ENCODE assay signal across 27 mouse cellular contexts in the genomic region with DNA sequence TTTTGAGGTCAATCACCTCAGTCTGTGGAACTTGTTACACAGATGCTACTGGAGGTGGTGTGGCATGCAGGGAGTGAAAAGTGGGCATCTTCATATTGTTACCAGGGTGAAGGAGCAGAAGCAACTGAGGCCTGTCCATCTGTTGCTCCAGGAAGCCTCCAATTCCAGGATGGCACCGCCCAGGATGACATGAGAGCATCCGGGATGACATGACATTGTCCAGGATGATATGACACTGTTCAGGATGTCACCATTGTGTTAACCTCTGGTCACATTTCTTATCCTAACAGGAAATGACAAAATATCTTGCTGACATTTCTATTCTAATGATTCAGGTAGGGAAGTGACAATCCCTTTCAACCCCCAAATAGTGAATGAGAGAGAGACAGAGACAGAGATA. TPM values are rescaled to one million over a fixed set of nuclear protein-coding genes. Genes with fewer than 3 reads are reported as not detected.
DNase-seq lines count a peak whose midpoint lies in the region; ATAC-seq and TF ChIP-seq lines count a peak whose summit lies in the region.
"Had no signal": no experiment of that assay in that cellular context is flagged by ENCODE, and none has a peak within 500 bp of the region (broad histone marks: within the 10 kb centered on the region; RNA-seq: fewer than 3 reads in every experiment).

No protein-coding gene starts in this region.

- peak; percentile 35 for DNase-seq in midbrain, embryonic 11.5 days (ENCODE audit: low spot score, missing footprints)
- no peak for DNase-seq in midbrain, postnatal 0 days (ENCODE audit: low spot score)
- peak; percentile 26 for DNase-seq in lung, postnatal 25 days (ENCODE audit: low spot score)
- DNase-seq in left cerebral cortex, postnatal 4 days: no peak
- DNase-seq in cerebellum, postnatal 14 days: no peak
- DNase-seq: adrenal gland, adult 8-10 months; cerebellum, adult 8-10 months; cerebellum, postnatal 36 days; gastrocnemius, postnatal 10 days; heart, postnatal 14 days; layer of hippocampus, adult 9-11 months; liver had no signal

- no peak overlapping the region for H3K4me2 ChIP-seq in kidney, embryonic 16.5 days (replicated peaks; ENCODE audit: low read depth, low read length)
- H3K4me2 ChIP-seq in kidney, embryonic 14.5 days (replicated peaks; ENCODE audit: low read depth, low read length): no peak overlapping the region
- H3K4me2 ChIP-seq in midbrain, embryonic 11.5 days: no peak overlapping the region
- no peak overlapping the region for H3K4me2 ChIP-seq in midbrain, postnatal 0 days (ENCODE audit: low read depth, low read length, poor library complexity, severe bottlenecking)
- H3K4me2 ChIP-seq: forebrain, embryonic 13.5 days; heart, embryonic 13.5 days; hindbrain, embryonic 12.5 days; intestine, embryonic 15.5 days; liver, embryonic 15.5 days; midbrain, embryonic 13.5 days had no signal

- no peak for TF ChIP-seq CTCF in midbrain, postnatal 0 days (IDR thresholded peaks at IDR 0.05)

- 91% methylated on average over 2 of the region's 2 CpGs for WGBS in kidney, embryonic 16.5 days
- 73% methylated on average over 2 of the region's 2 CpGs for WGBS in kidney, embryonic 14.5 days
- WGBS in midbrain, embryonic 11.5 days: 93% methylated on average over 2 of the region's 2 CpGs
- WGBS in midbrain, postnatal 0 days: 91% methylated on average over 2 of the region's 2 CpGs

- H3K9me3 ChIP-seq in kidney, embryonic 16.5 days (ENCODE audit: low read length): no peaks in the 10 kb centered on the region
- H3K9me3 ChIP-seq in kidney, embryonic 14.5 days (ENCODE audit: control insufficient read depth, low read length): no peaks in the 10 kb centered on the region
- no peaks in the 10 kb centered on the region for H3K9me3 ChIP-seq in midbrain, embryonic 11.5 days (ENCODE audit: control insufficient read depth, low read length)
- no peaks in the 10 kb centered on the region for H3K9me3 ChIP-seq in midbrain, postnatal 0 days (ENCODE audit: low read length)
- H3K9me3 ChIP-seq: forebrain, embryonic 13.5 days; heart, embryonic 13.5 days; hindbrain, embryonic 12.5 days; intestine, embryonic 15.5 days; liver, embryonic 15.5 days; megakaryocyte, embryonic 14.5 days; midbrain, embryonic 13.5 days had no signal

- intact Hi-C loops in left cerebral cortex, postnatal 4 days (cut with DNase I): no loop called here

- no peaks in the 10 kb centered on the region for H3K36me3 ChIP-seq in kidney, embryonic 16.5 days (ENCODE audit: insufficient read depth, low read length)
- no peaks in the 10 kb centered on the region for H3K36me3 ChIP-seq in kidney, embryonic 14.5 days (ENCODE audit: control insufficient read depth, insufficient read depth, low read length)
- no peaks in the 10 kb centered on the region for H3K36me3 ChIP-seq in midbrain, embryonic 11.5 days (ENCODE audit: control insufficient read depth, insufficient read depth, low read length)
- H3K36me3 ChIP-seq in midbrain, postnatal 0 days (ENCODE audit: insufficient read depth, low read length): no peaks in the 10 kb centered on the region
- H3K36me3 ChIP-seq: heart, embryonic 13.5 days; hindbrain, embryonic 12.5 days; intestine, embryonic 15.5 days; liver, embryonic 15.5 days; midbrain, embryonic 13.5 days had no signal

- H3K27ac ChIP-seq in kidney, embryonic 16.5 days (ENCODE audit: low read length): peak overlapping the region; percentile 53; the same call in 1 of the 2 replicates
- no peak overlapping the region for H3K27ac ChIP-seq in kidney, embryonic 14.5 days (ENCODE audit: low read depth, low read length)
- H3K27ac ChIP-seq in midbrain, embryonic 11.5 days (ENCODE audit: low read depth, low read length): no peak overlapping the region
- H3K27ac ChIP-seq in midbrain, postnatal 0 days (ENCODE audit: low read depth, low read length): no peak overlapping the region
- H3K27ac ChIP-seq: forebrain, embryonic 13.5 days; heart, embryonic 13.5 days; hindbrain, embryonic 12.5 days; hindbrain, postnatal 0 days; intestine, embryonic 15.5 days; liver, embryonic 15.5 days; midbrain, embryonic 13.5 days had no signal

- no peaks in the 10 kb centered on the region for H3K4me1 ChIP-seq in kidney, embryonic 16.5 days (ENCODE audit: insufficient read depth, low read length)
- H3K4me1 ChIP-seq in kidney, embryonic 14.5 days (ENCODE audit: control insufficient read depth, insufficient read depth, low read length): no peaks in the 10 kb centered on the region
- no peaks in the 10 kb centered on the region for H3K4me1 ChIP-seq in midbrain, embryonic 11.5 days (ENCODE audit: control insufficient read depth, insufficient read depth, low read length)
- no peaks in the 10 kb centered on the region for H3K4me1 ChIP-seq in midbrain, postnatal 0 days (ENCODE audit: insufficient read depth, low read length)
- H3K4me1 ChIP-seq: forebrain, embryonic 13.5 days; hindbrain, embryonic 12.5 days; intestine, embryonic 15.5 days; liver, embryonic 15.5 days had no signal

- H3K4me3 ChIP-seq in kidney, embryonic 16.5 days (ENCODE audit: low read length): no peak overlapping the region
- no peak overlapping the region for H3K4me3 ChIP-seq in kidney, embryonic 14.5 days (ENCODE audit: low read length)
- H3K4me3 ChIP-seq in midbrain, embryonic 11.5 days (ENCODE audit: low read depth, low read length): no peak overlapping the region
- H3K4me3 ChIP-seq in midbrain, postnatal 0 days (ENCODE audit: low read depth, low read length): no peak overlapping the region
- H3K4me3 ChIP-seq: forebrain, embryonic 13.5 days; heart, embryonic 13.5 days; hindbrain, embryonic 12.5 days; intestine, embryonic 15.5 days; liver, embryonic 15.5 days; midbrain, embryonic 13.5 days had no signal

- H3K9ac ChIP-seq in kidney, embryonic 16.5 days (replicated peaks; ENCODE audit: low read length): no peak overlapping the region
- H3K9ac ChIP-seq in kidney, embryonic 14.5 days (ENCODE audit: low read depth, low read length): no peak overlapping the region
- H3K9ac ChIP-seq in midbrain, embryonic 11.5 days (ENCODE audit: low read length): no peak overlapping the region
- no peak overlapping the region for H3K9ac ChIP-seq in midbrain, postnatal 0 days (replicated peaks; ENCODE audit: low read length, poor library complexity, severe bottlenecking)
- H3K9ac ChIP-seq: forebrain, embryonic 13.5 days; heart, embryonic 13.5 days; hindbrain, embryonic 12.5 days; intestine, embryonic 15.5 days; liver, embryonic 15.5 days; midbrain, embryonic 13.5 days had no signal

- no peaks in the 10 kb centered on the region for H3K27me3 ChIP-seq in kidney, embryonic 16.5 days (ENCODE audit: insufficient read depth, low read length)
- H3K27me3 ChIP-seq in kidney, embryonic 14.5 days (ENCODE audit: control insufficient read depth, insufficient read depth, low read length): no peaks in the 10 kb centered on the region
- H3K27me3 ChIP-seq in midbrain, embryonic 11.5 days (ENCODE audit: control insufficient read depth, insufficient read depth, low read length): no peaks in the 10 kb centered on the region
- no peaks in the 10 kb centered on the region for H3K27me3 ChIP-seq in midbrain, postnatal 0 days (ENCODE audit: insufficient read depth, low read length)
- H3K27me3 ChIP-seq: forebrain, embryonic 13.5 days; heart, embryonic 13.5 days; hindbrain, embryonic 12.5 days; intestine, embryonic 15.5 days; midbrain, embryonic 13.5 days had no signal

- ATAC-seq in kidney, embryonic 16.5 days (ENCODE audit: low FRiP score, low TSS enrichment): 0 out of 2 replicates have a peak, but pooled peaks have one; percentile 57
- ATAC-seq in kidney, embryonic 14.5 days (ENCODE audit: low FRiP score, low TSS enrichment): no peak
- ATAC-seq in midbrain, embryonic 11.5 days (ENCODE audit: low FRiP score): no peak
- ATAC-seq in midbrain, postnatal 0 days (ENCODE audit: low FRiP score): no peak
- ATAC-seq: CD4-positive, CD25-positive, alpha-beta regulatory T cell, adult 4 months; forebrain, embryonic 13.5 days; hindbrain, postnatal 0 days; intestine, embryonic 15.5 days; midbrain, embryonic 13.5 days had no signal

RNA-seq across cellular contexts. Expression of gene Cartpt, which starts 47.8 kb away (rescaled TPM):
- 0.92 and 1.6 TPM in 2 replicates for polyA plus RNA-seq in kidney, embryonic 16.5 days (2015; fragmentation: Nextera tagmentation; extraction: Ambion mirVana)
- 0.27 and 0.49 TPM in 2 replicates for polyA plus RNA-seq in kidney, embryonic 14.5 days (2014; fragmentation: Nextera tagmentation; extraction: Ambion mirVana)
- polyA plus RNA-seq in midbrain, embryonic 11.5 days (2014; fragmentation: Nextera tagmentation; extraction: Ambion mirVana): 36.2 and 39.3 TPM in 2 replicates
- 9.2 and 16.1 TPM in 2 replicates for total RNA-seq in midbrain, postnatal 0 days (2014; rRNA removed)
- 24.8 and 28.4 TPM in 2 replicates for polyA plus RNA-seq in midbrain, postnatal 0 days (2015; fragmentation: Nextera tagmentation; extraction: Ambion mirVana)
- total RNA-seq in left cerebral cortex, postnatal 4 days (2021): 1 to 10 TPM; 5.9 to 7.4 TPM
- total RNA-seq: gastrocnemius, postnatal 10 days; heart, adult 8-10 months; monocyte, adult 5-6 weeks had no signal
- polyA plus RNA-seq: CD4-positive, CD25-positive, alpha-beta regulatory T cell, adult 4 months; limb, embryonic 11.5 days; testis, adult 2 months had no signal

Comparison
In these comparisons a context has a peak if more than half of its experiments do, and no peak if none do; other contexts are left out.
1. DNase-seq: peak in midbrain, embryonic 11.5 days (single experiment) and lung, postnatal 25 days (single experiment); none in midbrain, postnatal 0 days (single experiment), left cerebral cortex, postnatal 4 days (single experiment) and cerebellum, postnatal 14 days (0 of 2).